Mouse (Mus musculus): ENCODE data around the gene Glb1l.

Glb1l gene

DNA sequence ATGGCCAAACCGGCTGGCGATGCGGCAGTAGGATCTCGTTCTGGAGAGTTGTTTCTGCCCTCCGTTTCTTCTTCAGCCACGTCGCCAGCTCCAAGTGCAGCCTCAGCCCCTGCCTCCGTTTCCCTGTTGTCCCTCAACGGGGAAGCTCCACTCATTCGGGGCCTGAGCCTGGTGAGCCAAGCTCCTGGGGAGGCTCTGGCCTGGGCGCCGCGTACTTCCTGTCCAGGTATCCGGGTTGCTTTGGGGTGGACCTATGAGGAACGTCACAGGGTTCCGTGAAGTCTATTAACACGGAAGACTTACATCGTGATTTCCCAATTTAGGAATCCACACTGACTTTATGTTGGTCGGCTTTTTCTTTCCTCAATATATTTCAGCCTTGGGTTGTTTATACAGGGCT, 18.2 kb downstream of the Glb1l start:
- DNase-seq (ENCODE audit: low spot score in 2 of 2), result peak in 1 of 2 experiments; percentile 41

- DNase-seq (ENCODE audit: low spot score in 2 of 2), result peak; percentile 94 to 96
These were observed 18.8 kb downstream of the Glb1l start, which contains the start of the genes Ankzf1 and Atg9a for GRCm38 (mm10) chr1:75191622-75192402. TSS of gene Ankzf1 (plus strand) at chr1:75192151. TSS of gene Atg9a (minus strand) at chr1:75192196.

DNA sequence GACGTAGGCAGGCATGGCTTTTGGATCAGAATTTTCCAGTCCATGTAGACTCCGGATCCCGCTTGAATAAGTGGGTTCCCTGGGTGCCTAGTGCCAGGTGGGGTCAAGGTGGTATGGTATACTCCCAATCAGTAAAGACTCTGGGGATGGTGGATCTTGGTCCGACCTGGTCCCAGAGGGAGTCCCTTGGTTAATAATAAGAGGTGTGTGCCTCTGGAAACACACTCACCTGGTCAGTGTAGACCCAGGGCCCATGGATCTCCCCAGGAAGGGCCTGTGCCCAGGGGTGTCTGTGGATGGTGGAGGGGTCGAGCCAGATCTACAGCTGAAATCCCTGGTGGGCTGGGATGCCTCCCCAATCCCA, 19.4 kb downstream of the Glb1l start:
- DNase-seq (ENCODE audit: low spot score in 2 of 2), result no peak

DNA sequence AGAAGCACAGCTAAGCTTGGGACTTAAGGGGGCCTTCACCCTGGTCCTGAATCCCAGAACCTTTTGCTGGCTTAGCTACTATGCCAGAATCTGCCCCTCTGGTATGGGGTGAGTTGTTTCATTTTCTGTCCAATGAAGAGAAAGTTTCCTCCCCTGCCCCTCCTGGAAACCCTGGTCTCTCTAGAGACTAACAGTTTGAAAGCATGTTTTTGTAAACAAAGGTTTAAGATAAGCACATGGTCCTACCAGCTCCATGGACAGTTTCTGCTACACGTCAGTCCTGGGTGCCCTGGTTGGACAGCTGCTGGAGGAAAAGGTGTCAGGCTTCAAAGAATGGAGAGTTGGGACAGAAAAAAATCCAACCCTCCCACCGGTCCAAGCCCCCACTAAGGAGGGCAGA, 20.0 kb downstream of the Glb1l start:
- DNase-seq (ENCODE audit: low spot score in 2 of 2), result no peak

DNA sequence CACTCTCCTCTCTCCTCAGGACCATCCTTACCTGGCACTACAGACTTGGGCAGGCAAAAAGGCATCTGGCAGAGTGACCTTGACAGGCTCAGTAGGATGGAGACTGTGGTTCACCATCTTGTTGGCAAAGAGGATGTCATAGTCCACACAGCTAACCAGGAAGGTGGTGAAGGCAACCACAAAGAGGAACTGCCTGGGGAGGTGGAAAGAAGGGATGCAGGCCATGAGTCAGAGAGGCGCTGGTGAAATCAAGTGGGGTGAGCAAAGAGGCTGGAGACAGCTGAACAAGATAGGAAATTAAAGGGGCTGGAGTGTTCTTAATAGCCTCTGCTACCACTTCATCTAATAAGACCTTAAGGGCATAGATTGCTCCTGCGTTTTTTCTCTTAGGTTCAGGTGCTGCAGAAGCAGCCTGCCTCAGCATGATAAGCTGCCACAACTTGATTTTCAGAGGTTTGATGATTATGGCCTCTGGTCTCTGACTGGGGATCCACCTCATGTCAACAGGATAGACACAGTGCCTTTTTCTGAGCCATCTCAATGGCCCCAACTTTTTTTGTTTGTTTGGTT, 22.6 kb downstream of the Glb1l start:
- DNase-seq (ENCODE audit: low spot score in 2 of 2), result no peak

DNA sequence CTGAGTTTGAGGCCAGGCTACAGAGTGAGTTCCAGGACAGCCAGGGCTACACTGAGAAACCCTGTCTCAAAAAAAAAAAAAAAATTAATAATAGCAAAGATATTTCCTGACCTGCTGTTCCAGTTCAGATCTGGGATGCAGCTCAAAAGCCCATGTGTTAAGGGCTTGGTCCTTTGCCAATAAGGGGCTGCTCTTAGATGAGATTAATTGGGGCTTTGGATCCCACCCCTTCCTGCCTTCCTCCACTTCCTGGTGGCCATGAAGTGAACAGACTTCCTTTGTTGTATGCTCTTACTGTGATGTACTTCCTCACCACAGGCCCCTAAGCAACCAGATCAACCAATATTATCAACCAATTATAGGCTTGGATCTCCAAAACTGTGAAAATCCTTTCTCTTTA, 23.5 kb downstream of the Glb1l start:
- no peak for DNase-seq (ENCODE audit: low spot score in 2 of 2)

DNA sequence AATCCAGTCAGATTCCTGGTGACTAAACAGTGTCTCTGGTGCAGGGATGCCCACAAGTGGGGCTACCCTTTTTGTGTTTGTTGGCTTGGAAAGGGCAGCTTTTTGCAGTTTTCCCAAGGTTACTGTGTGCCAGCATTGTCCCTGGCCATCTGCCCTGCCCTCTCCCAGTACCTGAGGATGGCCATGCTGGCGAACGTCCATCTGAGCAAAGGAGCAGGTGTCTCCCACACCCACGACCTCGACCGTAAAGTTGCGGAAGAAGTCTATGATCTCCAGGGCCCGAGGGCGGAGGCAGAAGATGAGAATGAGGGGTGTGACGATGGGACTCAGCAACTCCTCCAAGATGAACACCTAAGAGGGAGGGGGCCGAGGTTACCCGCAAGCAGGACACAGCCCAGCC, 25.1 kb downstream of the Glb1l start:
- no peak for DNase-seq (ENCODE audit: low spot score in 2 of 2)

DNA sequence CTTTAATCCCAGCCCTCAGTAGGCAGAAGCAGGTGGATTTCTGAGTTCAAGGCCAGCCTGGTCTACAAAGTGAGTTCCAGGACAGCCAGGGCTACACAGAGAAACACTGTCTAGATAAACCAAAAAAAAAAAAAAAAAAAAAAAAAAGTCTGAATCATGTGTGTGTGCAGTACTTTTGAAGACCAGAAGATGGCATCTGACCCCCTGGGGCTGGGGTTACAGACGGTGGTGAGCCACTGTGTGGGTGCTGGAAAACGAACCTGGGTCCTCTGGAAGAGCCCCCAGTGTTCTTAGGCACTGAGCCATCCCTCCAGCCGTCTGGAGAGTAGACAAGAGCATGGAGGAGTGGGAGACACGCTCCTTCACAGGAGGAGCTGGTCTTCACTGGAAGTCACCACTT, 28.5 kb downstream of the Glb1l start:
- no peak for DNase-seq (ENCODE audit: low spot score in 2 of 2)

DNA sequence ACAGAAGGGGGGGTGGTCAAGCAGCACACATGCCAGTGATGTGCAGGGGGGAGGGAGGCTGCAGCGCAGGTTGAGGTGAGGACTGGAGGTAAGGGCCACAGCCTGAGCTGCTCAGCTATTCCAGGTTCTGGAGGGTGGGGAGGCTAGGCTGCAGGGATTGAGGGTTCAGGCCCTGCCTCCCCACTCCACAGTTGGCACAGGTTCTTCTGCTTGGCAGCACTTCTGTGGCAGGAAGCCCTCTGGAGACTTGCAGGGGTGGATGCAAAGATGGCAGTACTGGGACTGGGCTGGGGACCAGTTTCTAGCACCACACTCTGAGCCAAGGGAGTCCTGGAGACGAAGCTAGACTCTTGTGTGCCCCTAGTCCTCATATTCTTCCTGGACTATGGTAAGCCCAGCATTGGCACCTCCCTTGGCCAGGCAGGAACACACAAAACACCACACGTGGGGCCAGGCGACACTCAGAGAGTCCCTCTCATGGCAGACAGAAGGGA, 29.2 kb downstream of the Glb1l start:
- no peak for DNase-seq (ENCODE audit: low spot score in 2 of 2)

- no peak for DNase-seq (ENCODE audit: low spot score in 2 of 2)
These were observed 29.9 kb downstream of the Glb1l start for GRCm38 (mm10) chr1:75180741-75181140.

- peak; percentile 91 to 95 for DNase-seq (ENCODE audit: low spot score in 2 of 2)
These were observed 30.5 kb downstream of the Glb1l start, which contains the start of gene Abcb6 for GRCm38 (mm10) chr1:75180105-75180590. TSS of gene Abcb6 (minus strand) at chr1:75180392.

- peak; percentile 24 to 26 for DNase-seq (ENCODE audit: low spot score in 2 of 2)
These were observed 31.1 kb downstream of the Glb1l start for GRCm38 (mm10) chr1:75179334-75180104.

GRCm38 (mm10) chr1:75168472-75169464, 41.8 kb downstream of the Glb1l start, which contains the start of gene Zfand2b:
TSS of gene Zfand2b (plus strand) at chr1:75168646.
- DNase-seq (ENCODE audit: low spot score in 2 of 2), result peak; percentile 92 to 93

DNA sequence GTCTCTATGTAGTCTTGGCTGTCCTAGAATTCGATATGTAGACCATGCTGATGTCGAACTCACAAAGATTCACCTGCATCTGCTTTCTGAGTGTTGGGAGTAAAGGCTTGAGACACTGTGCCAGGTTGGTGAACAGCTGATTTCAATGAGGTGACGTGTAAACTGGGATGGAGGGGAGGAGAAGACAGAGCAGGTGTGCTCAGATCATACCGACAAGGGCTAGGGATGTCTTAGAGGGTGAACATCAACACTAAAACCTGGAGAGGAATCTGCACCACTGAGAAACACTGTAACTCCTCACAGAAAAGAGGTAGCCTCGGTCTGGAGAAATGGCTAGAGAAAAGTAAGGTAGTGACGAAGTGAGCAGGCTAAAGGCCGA, 42.5 kb downstream of the Glb1l start:
- DNase-seq (ENCODE audit: low spot score in 2 of 2), result no peak

- no peak for DNase-seq (ENCODE audit: low spot score in 2 of 2)
These were observed 50.4 kb downstream of the Glb1l start for GRCm38 (mm10) chr1:75160256-75160617.

- DNase-seq (ENCODE audit: low spot score in 2 of 2), result no peak
These were observed 50.9 kb downstream of the Glb1l start for GRCm38 (mm10) chr1:75159540-75160255.

GRCm38 (mm10) chr1:75158990-75159389, 51.6 kb downstream of the Glb1l start:
- DNase-seq (ENCODE audit: low spot score in 2 of 2), result no peak

DNA sequence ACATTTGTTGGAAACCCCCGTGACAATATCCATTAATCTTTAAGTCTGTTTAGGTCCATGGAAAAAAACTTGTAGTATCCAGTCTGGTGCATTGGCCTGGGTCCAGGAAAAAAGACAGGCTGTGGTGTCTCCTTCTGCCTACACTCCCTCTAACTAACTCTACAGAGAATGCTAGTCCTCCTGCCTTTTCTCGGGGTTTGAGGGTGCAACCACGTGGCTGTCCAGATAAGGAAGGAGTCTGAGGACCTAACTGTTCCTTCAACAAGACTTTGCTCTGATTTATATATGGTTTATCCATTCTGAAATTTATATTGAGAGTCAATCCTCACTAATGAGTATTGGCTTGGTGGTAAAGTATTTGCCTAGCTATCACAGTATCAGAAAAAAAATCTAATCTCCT, 54.8 kb downstream of the Glb1l start:
- DNase-seq (ENCODE audit: low spot score in 2 of 2), result no peak

DNA sequence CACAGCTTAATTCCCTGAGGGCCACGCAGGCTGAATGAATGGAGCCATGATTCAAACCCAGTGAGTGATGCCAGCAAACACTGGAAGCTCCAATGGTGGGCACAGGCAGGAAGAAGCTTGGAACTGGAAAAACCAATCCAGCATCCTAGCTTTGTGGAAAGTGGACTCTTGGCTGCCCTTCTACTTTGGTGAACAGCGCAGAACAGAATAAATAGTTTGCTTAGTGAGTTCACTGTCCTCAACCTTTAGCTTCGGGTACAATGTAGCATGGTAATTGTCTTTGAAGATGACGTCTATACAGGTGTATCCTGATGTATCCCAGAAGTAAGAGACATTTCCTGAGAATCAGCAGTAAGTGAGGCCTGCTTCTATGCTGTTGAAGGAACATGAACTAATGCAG, 61.9 kb downstream of the Glb1l start:
- no peak for DNase-seq (ENCODE audit: low spot score in 2 of 2)
